Mouse (Mus musculus) liver, postnatal 0 days (tissue): ENCODE data around the gene Ercc8. TPM values are rescaled to one million over a fixed set of nuclear protein-coding genes. Genes with fewer than 3 reads are reported as not detected.

Experiments
- ATAC-seq: fragments of 200-750 bp; cut with Nextera tagmentation; 2 replicates; pipeline ENCODE4 v1.8.0; 2017; ENCODE audit warnings: mild to moderate bottlenecking, moderate library complexity
- DNase-seq: peaks from one replicate; pipeline ENCODE4 v3.0.0-alpha.2; 2016
- H3K27ac ChIP-seq: fragments of 300-500 bp; sonication (generic); 2 replicates; pipeline ENCODE4 v1.5.1; 2014; ENCODE audit warnings: antibody characterized with exemption, moderate library complexity, mild to moderate bottlenecking, low read depth
- H3K27me3 ChIP-seq: fragments of 300-500 bp; sonication (generic); 2 replicates; pipeline ENCODE4 v1.6.1; 2014; ENCODE audit warnings: low read length, control low read depth, mixed read lengths; ENCODE audit not compliant: insufficient read depth
- H3K36me3 ChIP-seq: fragments of 300-500 bp; sonication (generic); replicated peaks from 2 replicates; pipeline ENCODE4 v1.6.1; 2014; ENCODE audit warnings: mild to moderate bottlenecking, control low read depth, low read length, moderate library complexity, mixed read lengths; ENCODE audit not compliant: insufficient read depth
- H3K4me1 ChIP-seq: fragments of 300-500 bp; sonication (generic); 2 replicates; pipeline ENCODE4 v1.6.1; 2014; ENCODE audit warnings: antibody characterized with exemption, mild to moderate bottlenecking, control low read depth; ENCODE audit not compliant: insufficient read depth
- H3K4me2 ChIP-seq: fragments of 300-500 bp; sonication (generic); 2 replicates; pipeline ENCODE4 v1.6.1; 2014; ENCODE audit warnings: low read depth, mild to moderate bottlenecking, low read length, moderate library complexity, mixed read lengths
- H3K4me3 ChIP-seq: fragments of 300-500 bp; sonication (generic); 2 replicates; pipeline ENCODE4 v1.5.1; 2014; ENCODE audit warnings: low read depth, low read length
- H3K9ac ChIP-seq: fragments of 300-500 bp; sonication (generic); replicated peaks from 2 replicates; pipeline ENCODE4 v1.6.1; 2014; ENCODE audit warnings: mild to moderate bottlenecking, moderate library complexity
- H3K9me3 ChIP-seq: fragments of 300-500 bp; sonication (generic); 2 replicates; pipeline ENCODE4 v1.6.1; 2016; ENCODE audit warnings: mild to moderate bottlenecking, control low read depth, low read length, mixed read lengths
- CTCF ChIP-seq: sonication (generic); IDR thresholded peaks from 2 replicates; pipeline ENCODE4 v1.5.1; 2016; ENCODE audit warnings: antibody characterized with exemption, low read depth
- EP300 ChIP-seq: IDR thresholded peaks from 2 replicates; pipeline ENCODE4 v1.6.1; 2016; ENCODE audit warnings: antibody characterized with exemption, low read depth, mild to moderate bottlenecking
- WGBS: fragments of 180-500 bp; shearing (Covaris S2); extraction: QIAGEN DNeasy Blood & Tissue Kit; methylation state at CpG from one replicate; pipeline ENCODE4 v1.1.7; 2014; ENCODE audit not compliant: insufficient replicate concordance; 5-methylcytosine and 5-hydroxymethylcytosine counted together
- polyA plus RNA-seq: library from polyadenylated mRNA; unstranded; fragments of >200 nt; fragmentation: Nextera tagmentation; extraction: Ambion mirVana; gene quantifications from 2 replicates; pipeline ENCODE4 v1.2.1, GENCODE M21; 2015

Gene Ercc8
- polyA plus RNA-seq, 1 experiment from 2014 or later = 4.9 TPM

DNA sequence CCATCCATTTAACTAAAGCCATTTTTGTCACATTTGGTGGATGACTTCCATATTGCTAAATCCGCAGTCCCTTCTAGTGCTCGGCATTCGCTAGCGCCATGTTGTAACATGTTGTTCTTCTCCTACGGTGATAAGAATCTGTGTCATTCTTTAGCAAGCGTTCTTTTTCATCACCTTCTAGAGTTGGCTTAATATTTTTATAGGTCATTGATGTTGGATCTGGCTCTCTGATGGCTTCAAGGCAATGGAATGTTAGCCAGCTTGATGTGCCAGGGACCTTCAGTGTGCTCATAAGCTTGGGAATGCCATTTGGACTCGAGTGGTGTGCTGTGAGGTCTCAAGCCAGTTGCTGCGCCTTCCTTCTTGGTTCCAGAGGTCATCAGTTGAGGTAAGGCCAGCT, 52.4 kb downstream of the Ercc8 start:
- H3K9ac ChIP-seq = no peak overlapping the region
- TF ChIP-seq EP300 (no peak), CTCF (no peak)
- DNase-seq (no peak), ATAC-seq (no peak)
- no peaks in the 10 kb centered on the region for H3K9me3 ChIP-seq
- H3K27me3 ChIP-seq = peaks cover 10% of the 10 kb centered on the region
- H3K27ac ChIP-seq = no peak overlapping the region
- WGBS = 86% methylated on average over 8 of the region's 8 CpGs
- no peaks in the 10 kb centered on the region for H3K36me3 ChIP-seq
- peaks cover 15% of the 10 kb centered on the region for H3K4me1 ChIP-seq
- no peak overlapping the region for H3K4me3 ChIP-seq
- H3K4me2 ChIP-seq = no peak overlapping the region

DNA sequence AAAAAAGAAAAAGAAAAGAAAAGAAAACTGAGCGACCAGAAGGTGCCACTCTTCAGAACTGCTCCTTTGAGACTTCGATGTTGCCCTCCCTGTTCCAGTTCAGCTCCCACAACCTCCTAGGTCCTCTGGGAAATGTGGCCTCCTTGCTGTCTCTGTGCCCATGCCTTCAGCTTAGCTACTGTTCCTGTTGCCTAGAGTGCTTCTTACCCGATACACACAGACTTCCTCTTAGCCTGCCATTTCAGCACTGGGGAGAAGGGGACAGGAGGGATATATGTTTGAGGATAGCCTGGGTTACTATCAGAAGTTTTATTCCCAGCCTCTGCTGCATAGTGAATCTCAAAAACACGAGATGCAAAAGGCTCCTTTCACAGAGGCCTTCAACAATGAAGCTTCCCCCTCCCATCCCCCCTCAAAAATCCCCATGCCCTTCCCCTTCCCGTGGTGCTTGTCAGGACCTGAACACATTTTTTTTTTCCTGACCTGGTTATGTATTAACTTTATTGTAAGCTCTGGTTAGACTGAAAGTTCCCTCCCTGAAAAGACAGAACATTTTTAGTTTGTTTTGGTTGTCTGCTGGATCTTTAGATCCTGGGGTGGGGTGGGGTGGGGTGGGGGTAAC, 54.0 kb downstream of the Ercc8 start:
- no peak for DNase-seq
- H3K36me3 ChIP-seq = no peaks in the 10 kb centered on the region
- no peak for ATAC-seq
- peaks cover 10% of the 10 kb centered on the region for H3K27me3 ChIP-seq
- no peak overlapping the region for H3K4me2 ChIP-seq
- H3K27ac ChIP-seq = no peak overlapping the region
- no peaks in the 10 kb centered on the region for H3K9me3 ChIP-seq
- H3K9ac ChIP-seq = no peak overlapping the region
- 31% methylated on average over 5 of the region's 5 CpGs for WGBS
- TF ChIP-seq CTCF (no peak), EP300 (no peak)
- no peak overlapping the region for H3K4me3 ChIP-seq
- peaks cover 15% of the 10 kb centered on the region for H3K4me1 ChIP-seq

DNA sequence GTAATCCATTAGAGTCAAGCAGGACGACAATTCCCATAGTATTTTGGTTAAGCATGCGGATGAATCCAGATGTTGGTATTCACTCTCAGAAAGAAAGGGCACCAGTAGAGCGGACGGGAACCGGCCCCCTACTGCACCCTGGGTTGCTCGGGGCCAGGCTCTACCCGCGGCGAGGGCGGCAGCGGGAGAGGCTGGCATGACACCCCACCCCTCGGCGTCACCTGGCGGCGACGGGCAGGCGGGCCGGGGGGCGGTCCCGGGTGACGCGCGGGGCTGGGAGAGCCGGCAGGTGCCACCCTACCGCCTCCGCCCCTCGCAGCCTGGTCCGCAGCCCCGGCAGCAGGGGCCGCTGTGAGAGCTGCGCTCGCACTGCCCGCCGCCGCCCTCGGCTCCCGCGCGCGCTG, 55.6 kb downstream of the Ercc8 start, which contains the start of gene Elovl7:
Gene Elovl7 (plus strand): TSS at position 324 of the 404 bp plus-strand sequence.
- Histone ChIP-seq H3K4me2 (peak within 1 kb of the TSS; percentile 92), H3K9me3 (no peaks in the 10 kb centered on the region), H3K27ac (peak within 1 kb of the TSS; percentile 45; the same call in 1 of the 2 replicates), H3K4me3 (peak within 1 kb of the TSS; percentile 78), H3K27me3 (peaks cover 10% of the 10 kb centered on the region), H3K9ac (peak within 1 kb of the TSS; percentile 69), H3K36me3 (no peaks in the 10 kb centered on the region), H3K4me1 (peaks cover 15% of the 10 kb centered on the region)
- DNase-seq = peak; percentile 89
- no peak for TF ChIP-seq EP300
- TF ChIP-seq CTCF = peak; percentile 36
- peak; percentile 98 for ATAC-seq
- 2% methylated on average over 29 of the region's 40 CpGs for WGBS

DNA sequence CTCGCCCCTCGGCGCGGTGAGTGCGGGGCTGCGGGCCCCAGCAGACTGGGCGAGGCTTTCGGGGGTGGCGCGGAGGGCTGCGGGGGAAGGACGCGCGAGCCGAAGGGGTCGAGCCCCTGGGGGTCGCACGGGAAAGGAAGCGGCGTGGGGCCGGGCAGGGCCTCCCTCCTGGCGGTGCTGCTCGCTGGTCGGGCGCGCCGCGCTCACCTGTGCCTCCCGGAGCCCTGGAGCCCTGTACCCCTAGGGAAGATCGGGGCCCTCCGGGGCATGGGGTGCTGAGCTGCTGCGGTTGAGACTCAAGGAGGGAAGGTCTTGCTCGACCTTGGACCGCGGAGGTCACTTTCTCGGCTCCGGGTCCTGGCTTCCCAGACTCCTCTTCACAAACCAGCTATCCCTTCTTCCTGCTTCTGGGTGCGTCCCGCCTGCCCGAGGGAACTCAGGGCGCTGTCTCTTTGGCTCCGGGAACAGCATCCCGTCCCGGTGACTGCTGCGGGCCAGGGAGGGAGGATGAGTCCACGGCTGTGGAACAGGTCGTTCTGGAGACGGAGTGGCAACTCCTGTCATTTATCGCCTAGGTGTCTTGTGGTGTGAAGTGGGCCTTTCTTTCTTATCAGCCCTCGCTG, 56.1 kb downstream of the Ercc8 start:
- H3K27ac ChIP-seq = no peak overlapping the region
- peak; percentile 74 for ATAC-seq
- H3K27me3 ChIP-seq = peaks cover 10% of the 10 kb centered on the region
- WGBS = under 1% methylated on average over 31 of the region's 50 CpGs
- no peak for TF ChIP-seq CTCF
- no peak for TF ChIP-seq EP300
- H3K4me2 ChIP-seq = peak overlapping the region; percentile 92
- no peaks in the 10 kb centered on the region for H3K9me3 ChIP-seq
- peak overlapping the region; percentile 78 for H3K4me3 ChIP-seq
- peaks cover 15% of the 10 kb centered on the region for H3K4me1 ChIP-seq
- peak overlapping the region; percentile 69 for H3K9ac ChIP-seq
- no peak for DNase-seq
- H3K36me3 ChIP-seq = no peaks in the 10 kb centered on the region

DNA sequence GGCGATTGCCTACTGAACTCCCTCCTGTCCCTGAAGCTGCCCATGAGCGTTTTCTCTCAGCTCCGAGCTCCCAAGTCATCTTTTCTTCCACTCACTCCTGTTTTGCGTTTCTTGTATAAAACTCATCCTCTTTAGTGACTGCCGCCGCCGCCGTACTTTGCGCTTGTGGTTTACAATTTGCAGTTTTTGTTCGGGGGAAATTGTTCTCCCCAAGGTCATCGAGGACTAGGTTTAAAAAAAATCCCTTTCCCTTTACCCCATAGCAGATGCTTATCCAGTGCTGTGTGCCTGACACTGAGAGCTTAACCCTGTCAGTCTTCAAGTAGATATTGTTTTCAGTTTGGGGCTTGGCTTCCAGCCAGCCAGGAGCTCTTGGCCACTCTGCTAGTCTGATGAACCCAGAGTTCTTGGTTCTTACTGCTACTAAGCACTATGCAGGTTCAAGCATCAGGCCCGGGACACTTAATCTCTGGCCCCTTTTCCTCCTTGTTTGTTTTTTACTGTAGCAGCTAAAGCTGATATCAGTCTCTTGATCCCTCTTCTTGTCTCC, 56.8 kb downstream of the Ercc8 start:
- H3K27ac ChIP-seq = no peak overlapping the region
- peak overlapping the region; percentile 78 for H3K4me3 ChIP-seq
- peaks cover 15% of the 10 kb centered on the region for H3K4me1 ChIP-seq
- TF ChIP-seq CTCF (no peak), EP300 (no peak)
- peak overlapping the region; percentile 92 for H3K4me2 ChIP-seq
- 3% methylated on average over 12 of the region's 12 CpGs for WGBS
- DNase-seq (no peak), ATAC-seq (no peak)
- H3K27me3 ChIP-seq = peaks cover 10% of the 10 kb centered on the region
- H3K9me3 ChIP-seq = no peaks in the 10 kb centered on the region
- H3K36me3 ChIP-seq = no peaks in the 10 kb centered on the region
- H3K9ac ChIP-seq = peak overlapping the region; percentile 69; the same call in 1 of the 2 replicates

DNA sequence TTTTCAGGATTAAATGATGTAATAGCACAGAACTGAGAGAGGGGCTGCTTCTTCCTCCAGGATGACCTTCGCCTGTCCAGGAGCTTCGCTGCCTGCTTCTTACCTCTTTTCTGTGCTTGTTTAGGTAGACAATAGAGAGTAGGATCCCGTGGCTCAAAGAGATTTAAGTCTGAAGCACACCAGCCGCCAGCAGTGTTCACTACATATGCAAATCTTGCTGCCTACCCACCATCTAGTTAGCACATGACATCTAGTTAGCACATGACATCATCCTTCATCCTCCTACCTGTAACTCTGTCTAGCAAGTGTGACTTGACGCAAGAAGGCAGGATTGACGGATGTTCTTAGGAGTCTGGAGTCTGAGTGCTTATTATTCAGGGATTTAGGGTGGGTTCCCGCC, 61.2 kb downstream of the Ercc8 start:
- peaks cover 5% of the 10 kb centered on the region for H3K4me1 ChIP-seq
- H3K36me3 ChIP-seq = no peaks in the 10 kb centered on the region
- no peak for ATAC-seq
- H3K9me3 ChIP-seq = no peaks in the 10 kb centered on the region
- no peak overlapping the region for H3K4me3 ChIP-seq
- H3K27me3 ChIP-seq = peaks cover 6% of the 10 kb centered on the region
- TF ChIP-seq EP300 (no peak), CTCF (no peak)
- H3K9ac ChIP-seq = no peak overlapping the region
- DNase-seq = no peak
- WGBS = 79% methylated on average over 7 of the region's 7 CpGs
- H3K4me2 ChIP-seq = no peak overlapping the region
- H3K27ac ChIP-seq = no peak overlapping the region
